Mouse (Mus musculus) T-helper 17 cell (primary cell): Measurements from ENCODE around the gene Fam241b.

Experiments
- in situ Hi-C, 2 experiments: fragments of 300-600 bp; cut with MboI, MseI; formaldehyde crosslinking; loops; 1 replicate in 1 of 2; 2 replicates in 1 of 2; pipeline ENCODE4 v1.15.1; 2025; ENCODE audit warnings: high pct_unique_total_duplicates in 2 of 2

The Fam241b gene

DNA sequence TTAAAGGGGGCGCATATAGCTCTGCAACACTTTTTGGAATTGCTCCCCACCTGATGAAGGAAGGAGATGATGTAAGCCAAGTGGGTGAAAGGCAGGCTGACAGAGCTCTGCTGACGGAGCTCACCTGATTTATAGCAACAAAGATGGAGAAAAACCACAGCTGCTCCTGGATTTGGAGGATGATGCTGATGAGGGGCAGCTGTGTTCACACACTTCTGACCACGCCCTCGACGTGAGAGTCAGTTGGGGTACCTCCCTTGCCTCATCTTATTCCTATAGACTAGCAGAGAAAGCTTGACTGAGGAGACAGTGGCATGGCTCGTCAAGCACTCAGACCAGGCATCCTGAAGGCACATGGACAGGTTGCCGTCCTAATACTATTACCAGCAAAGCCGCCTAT lies at the start of gene Fam241b:
TSS of gene Fam241b (minus strand) at position 101 of the 400 bp plus-strand sequence.
- in situ Hi-C loops: no loop called here

DNA sequence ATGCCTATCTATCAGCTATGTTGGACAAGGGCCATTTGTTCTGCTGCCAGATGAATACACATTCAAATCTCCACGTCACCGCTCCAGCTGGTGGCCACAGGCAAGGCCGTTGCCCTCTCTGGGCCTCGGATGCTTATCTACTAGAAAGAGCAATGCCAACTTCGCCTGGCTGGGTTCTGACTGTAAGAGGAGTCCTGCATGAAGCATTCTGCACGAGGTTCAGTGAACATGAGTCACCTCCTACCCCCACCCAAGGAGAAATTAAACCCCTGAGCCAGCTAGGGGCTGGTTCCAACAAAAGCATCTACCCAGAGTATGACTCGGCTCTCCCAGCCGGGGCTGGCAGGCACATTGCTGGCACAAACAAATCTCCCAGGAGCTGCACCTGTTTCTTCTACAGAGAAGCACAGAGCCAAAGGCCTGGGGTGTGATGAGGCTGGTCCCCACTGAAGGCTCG lies 49.0 kb upstream of the Fam241b start:
- in situ Hi-C loops: loop anchor here in 1 of 2 experiments (5.0 to 10.0 kb wide), 2 partner anchors 192 to 225 kb away; no protein-coding TSS in a partner anchor

DNA sequence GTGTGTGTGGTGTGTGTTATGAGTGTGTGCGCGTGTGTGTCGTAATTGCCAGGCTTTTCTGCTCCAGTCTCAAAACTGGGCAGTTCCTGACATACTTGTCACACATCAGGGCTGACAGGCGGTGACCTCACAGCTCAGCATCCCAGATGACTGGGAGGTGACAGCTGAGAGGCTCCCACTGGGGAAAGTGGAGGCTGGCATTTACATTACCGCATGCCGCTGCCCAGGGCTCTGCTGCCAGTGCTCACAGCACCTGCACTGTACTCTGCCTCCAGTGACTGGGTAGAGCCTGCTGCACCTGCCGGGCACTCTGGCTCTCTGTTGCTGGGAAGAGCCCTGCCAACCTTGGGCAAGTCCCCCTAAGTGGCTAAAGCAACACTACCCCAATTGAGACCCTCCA lies 47.1 kb upstream of the Fam241b start:
- in situ Hi-C loops: loop anchor here in 1 of 2 experiments (5.0 to 10.0 kb wide), 2 partner anchors 194 to 226 kb away; no protein-coding TSS in a partner anchor

DNA sequence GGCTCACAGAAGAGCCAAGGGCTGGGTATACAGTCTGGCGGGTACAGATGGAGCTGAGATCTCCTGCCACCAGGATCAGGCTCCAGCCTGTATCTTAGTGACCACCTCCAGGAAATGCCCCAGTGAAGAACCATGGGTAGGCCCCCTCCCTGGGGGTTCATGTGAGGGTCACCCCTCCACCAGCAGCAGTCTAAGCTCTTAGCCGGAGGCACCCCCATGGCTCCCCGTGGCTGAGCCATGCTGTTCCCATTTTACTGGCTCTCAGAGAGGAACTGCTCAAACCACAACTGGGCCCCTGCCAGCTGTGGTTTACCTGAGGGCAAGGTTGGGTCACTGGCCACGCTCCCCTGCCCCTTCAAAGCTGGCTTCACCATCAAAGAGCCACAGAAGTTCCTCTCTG lies 46.2 kb upstream of the Fam241b start:
- in situ Hi-C loops: loop anchor here (5.0 to 10.0 kb wide), 3 partner anchors 88 to 227 kb away; no protein-coding TSS in a partner anchor

DNA sequence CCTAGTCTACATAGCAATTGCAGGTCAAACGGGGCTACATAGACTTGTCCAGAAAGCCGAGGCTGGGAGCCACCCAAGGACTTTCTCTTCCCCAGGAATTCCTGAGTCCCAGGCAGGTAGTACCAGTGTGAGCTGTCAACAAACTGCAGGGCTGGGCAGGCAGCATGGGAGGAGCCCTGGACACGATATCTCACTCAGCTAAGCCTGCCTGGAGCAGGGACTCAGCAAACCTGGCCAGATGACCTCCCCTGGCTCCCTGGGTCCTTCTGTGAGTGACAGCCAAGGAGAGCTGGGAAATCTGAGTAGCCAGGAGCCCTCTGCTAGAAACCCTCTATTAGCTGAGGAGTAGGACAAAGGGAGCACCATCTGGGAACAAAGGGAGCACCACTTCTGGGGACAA lies 45.6 kb upstream of the Fam241b start:
- in situ Hi-C loops: loop anchor here (5.0 kb wide), 1 partner anchor 87 kb away; no protein-coding TSS in a partner anchor

DNA sequence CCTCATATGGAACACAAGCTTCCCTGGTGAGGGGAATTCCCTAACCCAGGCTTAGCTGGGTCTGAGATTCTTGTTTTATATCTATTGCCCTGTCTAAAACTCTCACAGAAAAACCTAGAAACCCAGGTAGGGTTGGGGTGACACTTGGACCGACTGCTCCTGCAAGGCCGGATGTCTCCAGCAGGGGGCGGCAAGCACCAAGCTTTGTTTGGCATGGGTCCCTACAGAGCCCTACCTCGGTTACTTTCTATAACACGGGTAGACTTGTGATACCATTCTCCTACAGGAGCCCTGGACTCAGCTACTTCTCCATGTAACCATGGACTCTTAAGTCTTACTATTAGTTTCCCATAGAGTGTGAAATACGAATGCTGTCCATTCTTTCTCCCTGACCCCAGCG lies 43.2 kb upstream of the Fam241b start:
- in situ Hi-C loops: loop anchor here (5.0 kb wide), 1 partner anchor 85 kb away; no protein-coding TSS in a partner anchor

DNA sequence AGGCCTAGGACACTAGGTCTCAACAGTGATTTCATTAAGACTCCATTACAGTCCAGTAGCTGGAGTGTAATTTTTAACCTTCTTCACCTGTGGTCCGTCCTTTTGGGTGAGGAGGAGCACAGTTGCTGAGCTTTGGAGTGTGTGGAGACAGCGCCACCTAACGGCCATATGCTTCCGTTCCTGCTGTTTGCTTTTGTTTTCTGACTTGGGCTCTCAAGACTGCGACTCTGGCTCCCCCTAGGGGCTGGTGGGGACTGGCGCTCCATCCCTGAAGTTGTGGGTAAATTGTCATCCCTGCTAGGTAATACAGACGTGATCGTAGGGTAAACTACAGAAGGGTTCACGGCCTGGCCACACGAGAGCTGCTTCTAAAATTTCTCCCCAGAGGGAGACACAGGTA lies 39.3 kb upstream of the Fam241b start:
- in situ Hi-C loops: no loop called here

DNA sequence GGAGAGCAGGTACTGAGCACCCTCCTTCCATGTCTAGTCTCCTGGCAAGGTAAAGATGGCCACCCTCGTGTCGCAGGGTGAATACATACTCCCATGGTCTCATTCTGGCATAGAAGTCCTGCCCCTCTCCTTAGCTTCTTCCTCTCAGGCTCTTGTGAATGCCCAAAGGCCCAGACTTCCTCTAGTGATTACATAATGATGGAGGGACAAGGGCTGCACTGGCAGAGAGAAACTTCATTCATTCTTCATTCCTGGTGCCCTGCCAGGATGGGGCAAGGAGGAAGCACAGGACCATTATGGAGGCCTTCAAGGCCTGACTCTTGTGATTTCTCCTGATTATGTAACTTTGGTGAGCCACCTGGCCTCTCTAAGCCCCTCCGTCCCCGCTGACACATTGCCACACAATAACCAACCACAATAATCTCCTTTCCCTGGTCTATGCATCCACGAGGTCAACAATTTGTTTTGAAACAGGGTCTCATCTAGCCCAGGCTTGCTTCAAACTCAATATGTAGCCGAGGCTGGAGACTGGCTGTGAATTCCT lies 38.8 kb upstream of the Fam241b start:
- in situ Hi-C loops: no loop called here

DNA sequence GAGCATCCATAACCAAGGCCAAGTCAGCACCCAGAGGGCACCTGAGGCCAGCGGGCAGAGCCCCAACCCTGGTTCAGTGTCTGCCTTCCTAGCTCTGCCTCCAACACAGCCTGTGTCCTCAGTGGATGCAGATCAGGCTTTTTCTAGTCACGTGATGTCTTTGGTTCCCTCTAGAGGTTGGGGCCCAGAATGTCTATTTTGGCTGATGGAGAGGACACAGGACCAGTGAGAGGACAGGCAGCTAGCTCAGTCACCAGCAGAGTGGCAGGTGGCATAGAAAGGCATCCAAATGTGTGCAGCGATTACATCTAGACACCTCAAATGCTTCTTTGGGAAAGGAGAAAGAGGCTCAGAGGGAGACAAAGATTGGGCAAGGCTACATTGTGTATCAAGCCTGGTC lies 38.0 kb upstream of the Fam241b start:
- in situ Hi-C loops: no loop called here

DNA sequence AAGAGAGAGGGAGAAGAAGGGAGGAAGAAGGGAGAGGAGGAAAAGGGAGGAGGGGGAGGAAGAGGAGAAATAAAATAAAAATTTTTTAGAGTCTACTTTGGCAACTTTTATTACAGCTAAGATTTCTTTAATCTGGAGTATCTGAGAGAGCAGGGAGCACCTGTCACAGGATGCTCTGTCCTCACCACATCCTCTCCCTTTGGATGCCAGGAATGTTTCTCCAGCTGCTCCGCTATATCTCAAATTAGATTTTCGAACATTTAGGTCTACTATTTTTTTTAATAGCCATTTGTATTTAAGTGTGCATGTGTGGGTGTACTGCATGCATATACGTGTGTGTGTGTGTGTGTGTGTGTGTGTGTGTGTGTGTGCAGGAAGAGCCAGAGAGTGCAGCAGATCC lies 36.2 kb upstream of the Fam241b start:
- in situ Hi-C loops: no loop called here

DNA sequence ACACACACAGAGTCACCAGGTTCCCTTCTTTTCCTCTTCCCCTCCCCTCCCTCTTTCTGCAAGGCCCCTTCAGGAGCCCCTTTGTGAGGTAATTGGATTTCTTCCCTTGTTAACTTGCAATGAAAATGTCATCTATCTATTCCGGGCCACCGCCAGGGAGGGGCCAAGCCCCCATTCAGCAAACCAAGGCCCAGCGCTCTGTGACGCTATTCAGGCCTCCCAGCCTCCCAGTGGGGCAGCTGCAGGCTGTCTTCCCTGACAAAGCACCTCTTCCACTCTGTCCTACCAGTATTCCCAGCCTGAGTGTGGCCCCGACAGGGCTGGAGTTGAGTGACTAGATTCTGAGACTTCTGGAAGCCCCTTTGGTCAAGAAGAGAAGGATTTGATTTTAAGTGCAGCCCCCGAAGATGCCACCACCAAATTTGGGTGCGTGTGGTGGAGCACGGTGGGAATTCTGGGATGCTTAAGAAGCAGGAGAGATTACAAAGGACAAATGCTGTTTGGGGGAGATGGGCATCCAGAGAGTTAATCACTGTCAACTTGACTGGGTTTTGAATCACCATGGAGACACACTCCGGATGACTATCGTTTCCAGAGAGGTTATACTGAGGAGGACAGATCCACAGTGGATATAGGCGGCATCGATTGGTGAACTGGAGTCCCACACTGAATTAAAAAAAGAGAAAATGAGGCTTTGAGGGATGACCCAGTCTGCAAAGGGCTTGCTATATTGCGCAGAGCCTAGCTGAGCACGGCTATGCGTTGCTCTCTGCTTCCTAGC lies 31.0 kb upstream of the Fam241b start:
- in situ Hi-C loops: no loop called here

DNA sequence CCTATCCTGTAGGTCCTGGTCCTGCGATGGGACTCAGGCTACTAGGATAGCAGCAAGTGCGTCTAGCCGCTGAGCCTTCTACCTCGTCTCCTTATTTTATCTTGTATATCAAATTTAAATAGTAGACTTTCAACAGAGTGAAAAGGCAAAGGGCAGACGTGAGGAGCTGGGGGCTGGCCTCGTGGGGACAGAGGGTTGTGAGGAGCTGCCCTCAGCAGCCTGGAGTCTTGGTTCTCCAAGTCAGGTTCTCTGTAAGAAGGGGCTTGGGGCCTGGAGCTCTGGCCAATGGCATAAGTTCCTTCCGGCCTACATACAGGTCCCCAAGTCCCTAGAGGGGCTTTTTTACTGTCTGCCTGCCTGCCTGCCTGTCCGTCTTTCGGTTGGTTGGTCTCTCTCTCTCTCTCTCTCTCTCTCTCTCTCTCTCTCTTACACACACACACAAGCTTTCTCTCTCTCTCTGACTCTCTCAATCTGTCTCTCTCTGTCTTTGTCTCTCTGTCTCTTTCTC lies 30.3 kb upstream of the Fam241b start:
- in situ Hi-C loops: no loop called here

DNA sequence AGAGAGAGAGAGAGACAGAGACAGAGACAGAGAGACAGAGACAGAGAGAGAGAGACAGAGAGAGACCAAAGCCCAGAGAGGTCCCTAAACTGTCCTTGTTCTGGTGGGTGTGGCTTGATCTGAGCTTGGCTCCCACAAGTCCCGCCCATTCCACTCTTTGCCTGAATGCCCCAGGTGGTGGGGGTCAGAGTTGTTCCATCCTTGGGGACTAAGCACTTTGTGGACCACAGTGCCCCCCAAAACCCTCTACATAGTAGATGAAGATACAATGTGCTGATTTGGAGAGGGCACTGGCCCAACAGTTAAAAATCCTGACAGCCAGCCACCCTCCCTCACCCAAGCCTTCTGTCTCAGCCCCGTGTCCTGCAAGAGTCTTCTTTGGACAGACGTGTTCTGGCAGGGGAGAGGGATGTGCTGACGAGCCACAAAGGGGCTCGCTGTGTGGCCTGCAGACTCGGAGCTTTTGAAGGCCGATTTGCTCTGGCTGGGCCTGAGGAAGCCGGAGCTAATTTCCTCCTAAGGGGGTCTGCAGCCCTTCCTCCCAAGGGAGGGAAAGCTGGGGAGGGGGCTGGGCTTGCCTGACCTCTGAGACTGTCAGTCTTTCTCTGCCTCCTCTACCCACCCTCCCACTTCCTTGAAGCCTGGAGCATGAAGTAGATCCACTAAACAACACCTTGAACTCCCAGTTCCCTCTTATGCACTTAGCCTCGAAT lies 29.3 kb upstream of the Fam241b start:
- in situ Hi-C loops: no loop called here

DNA sequence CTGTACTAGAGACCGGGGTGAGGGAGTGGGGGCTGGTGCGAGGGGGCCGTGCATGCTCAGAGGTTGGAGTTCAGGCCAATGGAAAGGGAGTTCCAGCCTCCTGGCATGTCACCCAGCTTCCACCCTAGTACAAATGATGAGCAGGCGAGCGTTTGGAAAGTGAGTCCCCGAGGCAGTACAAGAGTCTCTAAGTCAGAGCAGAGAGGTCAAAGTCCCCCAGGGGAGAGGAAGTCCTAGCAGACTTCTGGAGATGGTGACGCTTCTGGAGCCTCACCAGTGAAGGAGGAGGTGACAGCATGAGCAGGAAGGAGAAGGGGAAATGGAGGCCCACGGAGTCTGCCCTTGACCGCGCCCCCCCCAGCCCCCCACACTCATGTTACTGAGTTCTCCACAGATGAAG lies 18.7 kb upstream of the Fam241b start:
- in situ Hi-C loops: no loop called here

DNA sequence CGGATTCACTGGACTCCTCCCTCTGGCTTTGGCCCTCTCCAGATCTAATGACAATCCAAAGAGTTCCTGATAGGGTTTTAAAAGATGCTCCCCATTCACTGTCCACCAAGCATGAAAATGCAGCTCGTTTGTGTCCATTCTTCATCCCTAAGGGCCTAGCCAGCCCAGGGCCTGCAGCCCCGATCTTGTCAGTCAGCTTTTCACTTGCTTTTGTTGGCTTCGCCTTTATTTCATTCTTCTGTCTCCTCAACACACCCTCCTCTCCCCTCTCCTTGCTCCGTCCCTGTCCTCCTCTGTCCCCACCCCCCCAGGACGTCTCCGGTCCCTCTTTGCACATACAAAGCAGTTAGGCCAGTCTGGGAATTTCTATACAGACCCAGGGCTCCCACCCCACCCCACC lies 6.2 kb upstream of the Fam241b start:
- in situ Hi-C loops: no loop called here

DNA sequence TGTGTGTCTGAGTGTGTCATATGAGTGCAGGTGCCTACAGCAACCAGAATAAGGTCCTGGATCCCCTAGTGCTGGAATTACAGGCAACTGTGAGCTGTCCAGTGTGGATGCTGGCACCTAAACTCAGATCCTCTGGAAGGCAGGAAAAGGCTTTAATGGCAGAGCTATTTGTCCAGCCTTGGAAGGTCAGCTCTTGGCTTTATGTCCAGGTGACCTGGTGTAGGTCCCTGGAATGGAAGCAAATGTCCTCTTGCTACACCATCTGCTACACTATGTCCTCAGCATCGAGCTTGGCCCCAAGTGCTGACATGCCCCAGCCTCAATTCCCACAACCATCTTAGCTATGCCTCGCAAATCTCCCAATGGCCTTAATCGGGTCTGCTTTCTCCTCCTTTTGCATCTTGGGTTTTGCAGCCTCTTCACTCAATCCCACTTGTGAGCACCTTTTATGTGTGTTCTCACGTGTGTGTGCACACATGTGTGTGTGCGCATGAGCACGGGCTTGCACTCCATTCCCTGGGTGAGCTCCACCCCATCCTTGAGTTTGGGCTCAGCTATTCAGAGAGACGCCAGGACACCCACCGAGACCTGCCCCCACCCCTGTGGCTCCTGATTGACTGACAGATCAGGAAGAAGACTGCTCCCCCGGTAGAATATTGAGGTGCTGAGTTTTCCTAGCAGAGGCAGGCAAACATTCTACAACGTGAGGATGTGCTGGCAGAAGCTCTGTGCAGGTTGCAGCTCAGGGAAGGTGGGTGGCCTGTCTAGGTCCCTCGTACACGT lies 3.9 kb upstream of the Fam241b start:
- in situ Hi-C loops: no loop called here

DNA sequence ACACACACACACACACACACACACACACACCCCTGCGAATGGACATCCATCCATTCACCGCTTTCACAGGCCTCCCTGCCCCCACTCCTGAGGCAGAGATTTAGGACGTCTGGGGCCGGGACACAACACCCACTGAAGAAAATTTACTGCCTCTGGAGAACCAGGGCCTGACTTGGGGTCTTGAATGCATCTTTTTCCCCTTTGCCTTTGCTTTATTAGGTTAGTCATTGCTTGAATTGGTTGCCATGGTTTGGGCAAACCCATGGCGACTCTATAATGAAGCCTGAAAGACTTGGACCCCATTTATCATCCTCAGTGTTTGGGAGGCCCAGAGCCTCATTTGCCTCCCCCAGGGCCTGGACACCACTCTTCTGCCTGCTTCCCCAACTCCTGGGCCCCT lies 2.2 kb upstream of the Fam241b start:
- in situ Hi-C loops: no loop called here

DNA sequence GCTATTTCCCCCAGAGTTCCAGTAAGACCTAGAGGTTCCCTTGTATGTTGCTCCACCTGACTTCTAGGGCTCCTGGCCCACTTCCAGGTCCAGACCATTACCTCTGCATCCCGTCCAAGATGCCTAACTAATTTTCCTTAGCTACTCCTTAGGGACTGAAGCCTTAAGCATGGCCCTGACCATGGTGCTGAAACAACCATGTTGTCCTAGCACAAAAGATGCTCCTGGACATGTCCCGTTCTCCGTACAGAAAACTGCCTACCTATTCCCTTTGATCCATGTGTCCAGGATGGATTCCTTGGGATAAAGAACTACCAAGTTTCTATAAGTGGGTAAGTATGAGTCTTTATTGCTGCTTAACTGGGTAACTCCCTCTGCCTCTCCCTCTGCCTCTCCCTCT lies 5.7 kb downstream of the Fam241b start:
- in situ Hi-C loops: no loop called here

DNA sequence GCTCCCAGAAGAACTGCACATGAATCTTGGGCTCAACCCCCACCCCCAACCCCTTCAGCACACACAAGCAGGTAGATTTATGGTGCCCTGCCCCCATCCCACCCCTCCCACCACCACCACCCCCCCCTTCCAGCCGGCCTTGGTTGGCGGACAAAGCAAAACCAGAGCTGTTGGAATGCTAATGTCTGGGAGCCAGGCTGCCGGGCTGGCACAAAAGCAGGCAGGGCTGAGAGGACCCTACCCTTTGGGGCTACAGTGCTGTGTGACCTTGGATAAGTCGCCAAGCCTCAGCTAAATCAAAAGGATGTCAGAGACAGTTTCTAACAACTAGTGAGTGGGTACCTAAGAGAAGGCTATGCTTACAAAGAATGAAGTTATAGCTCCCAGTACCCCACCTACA lies 6.6 kb downstream of the Fam241b start:
- in situ Hi-C loops: no loop called here

DNA sequence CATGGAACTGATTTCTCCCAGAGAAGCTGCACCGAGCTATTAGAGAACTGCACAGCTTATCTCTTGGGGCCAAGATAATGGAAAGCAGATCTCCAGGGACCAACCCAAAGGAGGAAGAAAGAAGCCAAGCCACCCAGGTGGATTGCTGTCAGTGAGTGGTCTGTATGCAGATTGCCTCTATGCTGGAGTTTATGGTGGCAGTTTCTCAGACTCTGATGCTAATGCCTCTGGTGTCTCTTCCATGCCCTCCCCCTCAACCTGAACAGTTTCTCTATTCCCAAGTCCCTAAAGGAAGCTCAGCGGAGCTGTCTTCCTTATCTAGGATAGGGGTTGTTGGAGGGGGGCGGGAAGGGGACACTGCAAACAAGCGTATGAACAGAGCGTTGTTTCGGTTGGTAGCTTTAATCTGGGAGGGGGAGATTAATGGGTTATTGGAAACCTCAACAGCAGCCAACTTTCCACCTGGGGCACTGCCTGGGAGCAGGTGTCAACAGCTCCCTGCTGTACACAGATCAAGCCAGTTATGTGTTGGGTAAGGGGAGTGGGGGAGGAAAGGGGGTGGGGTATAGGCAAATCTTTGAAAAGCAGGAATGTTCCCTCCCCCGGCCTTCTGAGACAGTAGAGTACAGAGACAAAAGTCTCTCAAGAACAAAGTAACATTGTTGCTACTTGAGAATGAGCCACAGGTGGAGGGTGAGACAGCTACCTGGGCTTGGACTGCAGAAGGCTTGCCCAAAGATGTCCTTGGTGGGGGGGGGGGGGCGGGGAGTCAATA lies 7.8 kb downstream of the Fam241b start:
- in situ Hi-C loops: no loop called here
